Mouse (Mus musculus): ENCODE measurements around the gene Gtse1. TPM values are rescaled to one million over a fixed set of nuclear protein-coding genes. Genes with fewer than 3 reads are reported as not detected.

Gtse1 gene
- 73.5 and 114 TPM in 2 replicates for polyA plus RNA-seq (2012; ENCODE audit: low replicate concordance)

GRCm38 (mm10) chr15:85859490-85860031, at the start of gene Gtse1:
Gene Gtse1 (plus strand): TSS chr15:85859745.

GRCm38 (mm10) chr15:85811535-85812277, 47.8 kb upstream of the Gtse1 start, which contains the start of gene Cdpf1:
Gene Cdpf1 (minus strand): TSS chr15:85811697.

GRCm38 (mm10) chr15:85821203-85822010, 38.1 kb upstream of the Gtse1 start, which contains the start of gene Pkdrej:
Gene Pkdrej (minus strand): TSS chr15:85821734.

GRCm38 (mm10) chr15:85831954-85832590, 27.5 kb upstream of the Gtse1 start, which contains the start of gene Ttc38:
Gene Ttc38 (plus strand): TSS chr15:85832306.

GRCm38 (mm10) chr15:85878848-85879497, 19.4 kb downstream of the Gtse1 start, which contains the start of gene Trmu:
Gene Trmu (plus strand): TSS chr15:85879312.

Other genes with a start within 250 kb of the Gtse1 start
- gene Ppara, start 124.8 kb upstream of the Gtse1 start, polyA plus RNA-seq (2012; ENCODE audit: low replicate concordance), result not detected in 2 replicates
- 10.1 and 21.8 TPM in 2 replicates for gene Cdpf1, start 48.0 kb upstream of the Gtse1 start, polyA plus RNA-seq (2012; ENCODE audit: low replicate concordance)
- 0.02 TPM in 1 of 2 replicates, not detected in the other for gene Pkdrej, start 38.0 kb upstream of the Gtse1 start, polyA plus RNA-seq (2012; ENCODE audit: low replicate concordance)
- 1.4 and 3.0 TPM in 2 replicates for gene Ttc38, start 27.4 kb upstream of the Gtse1 start, polyA plus RNA-seq (2012; ENCODE audit: low replicate concordance)
- gene Trmu, start 19.6 kb downstream of the Gtse1 start, polyA plus RNA-seq (2012; ENCODE audit: low replicate concordance), result 22.3 and 23.3 TPM in 2 replicates
- gene Celsr1, start 174.0 kb downstream of the Gtse1 start, polyA plus RNA-seq (2012; ENCODE audit: low replicate concordance), result 33.1 and 56.8 TPM in 2 replicates
- gene Gramd4, start 197.9 kb downstream of the Gtse1 start, polyA plus RNA-seq (2012; ENCODE audit: low replicate concordance), result 41.2 and 44.4 TPM in 2 replicates